Mouse (Mus musculus): ENCODE measurements around the gene P3h3.

GRCm38 (mm10) chr6:124805341-124806321, 51.9 kb downstream of the P3h3 start:
- TF ChIP-seq CTCF (IDR thresholded peaks at IDR 0.05; ENCODE audit: low read depth, low read length) (no peak), POLR2A (IDR thresholded peaks at IDR 0.05; ENCODE audit: borderline replicate concordance, low read depth, low read length) (peak; percentile 88; the same call in 1 of the 2 replicates)
